Mouse (Mus musculus) liver, adult 2 months (tissue): ENCODE measurements around the gene Ndfip2. TPM values are rescaled to one million over a fixed set of nuclear protein-coding genes. Genes with fewer than 3 reads are reported as not detected.
A peak's percentile ranks its signal among the peaks of the same experiment; 100 is the strongest.

Experiments used
- DNase-seq: peaks from one replicate; pipeline ENCODE4 v3.0.0-alpha.2; 2011; ENCODE audit warnings: low read depth, low spot score; ENCODE audit errors: extremely low read depth
- H3K27ac ChIP-seq: fragments of 200-500 bp; replicated peaks from 2 replicates; pipeline ENCODE4 v1.5.1; 2012; ENCODE audit warnings: low read depth, mild to moderate bottlenecking, control low read depth, inconsistent platforms, low read length; ENCODE audit not compliant: insufficient read depth
- H3K27me3 ChIP-seq: fragments of 200-500 bp; 2 replicates; pipeline ENCODE4 v1.6.1; 2012; ENCODE audit warnings: mild to moderate bottlenecking, moderate library complexity, low read length, inconsistent platforms; ENCODE audit not compliant: control insufficient read depth, insufficient read depth
- H3K36me3 ChIP-seq: fragments of 200-500 bp; 2 replicates; pipeline ENCODE4 v1.6.1; 2012; ENCODE audit warnings: low read length, inconsistent platforms; ENCODE audit not compliant: control insufficient read depth, insufficient read depth
- H3K4me1 ChIP-seq: fragments of 200-500 bp; 2 replicates; pipeline ENCODE4 v1.6.1; 2011; ENCODE audit warnings: low read length; ENCODE audit not compliant: control insufficient read depth, insufficient read depth
- H3K4me3 ChIP-seq: fragments of 200-500 bp; 2 replicates; pipeline ENCODE4 v1.5.1; 2011; ENCODE audit warnings: low read depth, mild to moderate bottlenecking, control low read depth, low read length, moderate library complexity; ENCODE audit not compliant: insufficient read depth
- H3K79me2 ChIP-seq: fragments of 200-500 bp; 2 replicates; pipeline ENCODE4 v1.6.1; 2012; ENCODE audit warnings: inconsistent platforms, mild to moderate bottlenecking, low read length, moderate library complexity; ENCODE audit not compliant: control insufficient read depth, insufficient read depth
- H3K9ac ChIP-seq: fragments of 200-500 bp; 2 replicates; pipeline ENCODE4 v1.6.1; 2012; ENCODE audit warnings: low read depth, mild to moderate bottlenecking, control low read depth, inconsistent platforms, low read length
- CTCF ChIP-seq: fragments of 200-500 bp; IDR thresholded peaks from 2 replicates; pipeline ENCODE4 v1.5.1; 2011; ENCODE audit warnings: low read depth, low read length, control low read depth
- POLR2A ChIP-seq: fragments of 200-500 bp; IDR thresholded peaks from 2 replicates; pipeline ENCODE4 v1.6.1; 2011; ENCODE audit warnings: low read length, control low read depth; ENCODE audit not compliant: insufficient read depth; ENCODE audit errors: extremely low read depth
- WGBS: fragments of 180-500 bp; shearing (Covaris S2); methylation state at CpG from one replicate; pipeline ENCODE4 v1.1.7; 2018; 5-methylcytosine and 5-hydroxymethylcytosine counted together
- polyA plus RNA-seq: library from polyadenylated mRNA; depleted of rRNA; stranded (reverse); fragments of >200 nt; gene quantifications from 2 replicates; pipeline ENCODE4 v1.2.3, GENCODE M21; 2012
- total RNA-seq: library from RNA; depleted of rRNA; stranded (reverse); fragments of >200 nt; gene quantifications from 2 replicates; pipeline ENCODE4 v1.2.3, GENCODE M21; 2014

Ndfip2 gene
- total and polyA plus RNA-seq, 2 experiments = 42.8 to 48.1 TPM

GRCm38 (mm10) chr14:105300551-105300950, 42.2 kb downstream of the Ndfip2 start:
- H3K9ac ChIP-seq = no peak overlapping the region
- DNase-seq = peak; percentile 97
- no peak overlapping the region for H3K4me3 ChIP-seq
- WGBS = 25% methylated on average over 10 of the region's 10 CpGs
- H3K4me1 ChIP-seq = peaks cover 2% of the 10 kb centered on the region; the same call in 1 of the 2 replicates
- H3K36me3 ChIP-seq = peaks cover 11% of the 10 kb centered on the region
- 0 out of 2 replicates have a peak overlapping the region, but pooled peaks have one; percentile 4 for H3K27ac ChIP-seq
- TF ChIP-seq CTCF (no peak), POLR2A (no peak)
- H3K79me2 ChIP-seq = no peaks in the 10 kb centered on the region
- H3K27me3 ChIP-seq = no peaks in the 10 kb centered on the region

GRCm38 (mm10) chr14:105302708-105303107, 44.3 kb downstream of the Ndfip2 start:
- Histone ChIP-seq H3K27me3 (no peaks in the 10 kb centered on the region), H3K36me3 (peaks cover 11% of the 10 kb centered on the region), H3K79me2 (no peaks in the 10 kb centered on the region), H3K4me3 (no peak overlapping the region), H3K9ac (no peak overlapping the region), H3K4me1 (peaks cover 2% of the 10 kb centered on the region; the same call in 1 of the 2 replicates), H3K27ac (no peak overlapping the region)
- WGBS = 88% methylated on average over 4 of the region's 4 CpGs
- no peak for TF ChIP-seq POLR2A
- TF ChIP-seq CTCF = no peak
- DNase-seq = no peak

- 87% methylated on average over 4 of the region's 4 CpGs for WGBS
- Histone ChIP-seq H3K79me2 (no peaks in the 10 kb centered on the region), H3K9ac (no peak overlapping the region), H3K27me3 (no peaks in the 10 kb centered on the region), H3K27ac (no peak overlapping the region), H3K4me1 (no peaks in the 10 kb centered on the region), H3K4me3 (no peak overlapping the region), H3K36me3 (peaks cover 29% of the 10 kb centered on the region)
- TF ChIP-seq POLR2A = no peak
- TF ChIP-seq CTCF = no peak
- DNase-seq = no peak
Measured at GRCm38 (mm10) chr14:105307716-105308115, 49.3 kb downstream of the Ndfip2 start.

DNA sequence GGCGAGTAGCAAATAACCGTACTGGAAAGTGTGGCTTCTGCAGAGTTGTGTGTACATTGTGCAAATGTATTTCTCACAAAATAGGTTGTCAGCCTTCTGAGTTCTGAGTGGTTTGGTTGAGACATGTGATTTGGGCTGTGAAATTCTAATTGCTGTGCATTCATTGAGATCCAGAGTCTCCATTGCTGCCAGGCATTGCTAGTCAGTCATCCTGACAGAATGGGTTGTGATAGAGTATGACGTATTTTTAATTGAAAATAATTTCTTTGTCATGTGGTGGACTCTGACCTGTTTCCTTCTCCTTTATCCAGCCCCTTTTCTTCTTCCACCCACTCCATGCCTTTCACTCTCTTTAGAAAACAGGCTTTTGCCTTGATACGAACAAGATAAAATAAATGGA, 54.0 kb downstream of the Ndfip2 start:
- H3K9ac ChIP-seq = no peak overlapping the region
- no peaks in the 10 kb centered on the region for H3K79me2 ChIP-seq
- H3K4me3 ChIP-seq = no peak overlapping the region
- no peaks in the 10 kb centered on the region for H3K4me1 ChIP-seq
- no peak for DNase-seq
- no peak for TF ChIP-seq CTCF
- TF ChIP-seq POLR2A = no peak
- no peak overlapping the region for H3K27ac ChIP-seq
- H3K36me3 ChIP-seq = peaks cover 24% of the 10 kb centered on the region
- WGBS = 93% methylated on average over 4 of the region's 4 CpGs
- H3K27me3 ChIP-seq = no peaks in the 10 kb centered on the region

DNA sequence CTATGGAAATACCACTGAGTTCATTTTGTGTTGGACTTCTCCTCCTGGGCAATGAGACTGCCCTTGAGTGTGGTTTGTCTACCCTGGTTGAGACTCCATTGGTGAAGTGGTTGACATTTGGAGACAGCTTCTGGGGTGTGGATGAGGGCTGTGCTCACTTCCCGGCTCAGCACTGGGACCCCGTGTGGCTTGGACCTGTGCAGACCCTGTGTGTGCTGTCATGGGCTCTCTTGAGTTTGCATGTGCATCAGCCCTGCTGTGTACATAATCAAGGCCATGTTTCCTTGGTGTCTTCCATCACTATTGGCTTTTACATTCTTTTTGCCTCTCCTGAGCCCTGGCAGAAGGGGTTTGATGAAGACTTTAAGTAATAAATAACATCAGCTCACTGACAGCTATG, 54.6 kb downstream of the Ndfip2 start:
- WGBS = 86% methylated on average over 2 of the region's 2 CpGs
- Histone ChIP-seq H3K36me3 (peaks cover 22% of the 10 kb centered on the region), H3K27me3 (no peaks in the 10 kb centered on the region), H3K79me2 (no peaks in the 10 kb centered on the region), H3K4me1 (no peaks in the 10 kb centered on the region), H3K27ac (no peak overlapping the region), H3K9ac (no peak overlapping the region), H3K4me3 (no peak overlapping the region)
- no peak for DNase-seq
- no peak for TF ChIP-seq CTCF
- TF ChIP-seq POLR2A = no peak

- H3K27me3 ChIP-seq = no peaks in the 10 kb centered on the region
- no peaks in the 10 kb centered on the region for H3K79me2 ChIP-seq
- H3K36me3 ChIP-seq = peaks cover 22% of the 10 kb centered on the region
- H3K27ac ChIP-seq = no peak overlapping the region
- H3K9ac ChIP-seq = no peak overlapping the region
- TF ChIP-seq POLR2A (no peak), CTCF (no peak)
- no peaks in the 10 kb centered on the region for H3K4me1 ChIP-seq
- no peak overlapping the region for H3K4me3 ChIP-seq
- DNase-seq = peak; percentile 10
- WGBS = 61% methylated on average over 5 of the region's 5 CpGs
Measured at GRCm38 (mm10) chr14:105313877-105314276, 55.5 kb downstream of the Ndfip2 start.
